Mouse (Mus musculus) ES-Bruce4 (cell line): ENCODE data around the gene Bckdha. TPM values are rescaled to one million over a fixed set of nuclear protein-coding genes. Genes with fewer than 3 reads are reported as not detected.
A peak's percentile ranks its signal among the peaks of the same experiment; 100 is the strongest.

ENCODE experiments used
- H3K27ac ChIP-seq: 2 replicates; pipeline ENCODE4 v1.5.1; 2012; ENCODE audit warnings: low read length, inconsistent platforms; ENCODE audit not compliant: insufficient read depth
- H3K27me3 ChIP-seq: 2 replicates; pipeline ENCODE4 v1.6.1; 2012; ENCODE audit warnings: mild to moderate bottlenecking, low read length, inconsistent platforms; ENCODE audit not compliant: control insufficient read depth, poor library complexity, insufficient read depth, severe bottlenecking
- H3K36me3 ChIP-seq: 2 replicates; pipeline ENCODE4 v1.6.1; 2012; ENCODE audit warnings: inconsistent platforms, mild to moderate bottlenecking, low read length, moderate library complexity; ENCODE audit not compliant: control insufficient read depth, poor library complexity, insufficient read depth, severe bottlenecking
- H3K4me1 ChIP-seq: one replicate; pipeline ENCODE4 v1.8.1; 2011; ENCODE audit warnings: low read length; ENCODE audit not compliant: control insufficient read depth, insufficient read depth
- H3K4me3 ChIP-seq: 2 replicates; pipeline ENCODE4 v1.5.1; 2011; ENCODE audit warnings: low read depth, mild to moderate bottlenecking, low read length
- H3K9ac ChIP-seq: 2 replicates; pipeline ENCODE4 v1.6.1; 2012; ENCODE audit warnings: low read depth, mild to moderate bottlenecking, inconsistent platforms; ENCODE audit not compliant: poor library complexity, severe bottlenecking
- H3K9me3 ChIP-seq: replicated peaks from 2 replicates; pipeline ENCODE4 v1.6.1; 2012; ENCODE audit warnings: mild to moderate bottlenecking, low read length, inconsistent platforms; ENCODE audit not compliant: control insufficient read depth, poor library complexity, insufficient read depth, severe bottlenecking
- CTCF ChIP-seq: IDR thresholded peaks from one replicate; pipeline ENCODE4 v1.8.1; 2011; ENCODE audit warnings: low read depth, low read length
- EP300 ChIP-seq: IDR thresholded peaks from 2 replicates; pipeline ENCODE4 v1.6.1; 2011; ENCODE audit warnings: low read depth, low read length; ENCODE audit not compliant: insufficient read depth
- POLR2A ChIP-seq: IDR thresholded peaks from one replicate; pipeline ENCODE4 v1.8.1; 2011; ENCODE audit warnings: low read length; ENCODE audit not compliant: insufficient read depth
- polyA plus RNA-seq: library from polyadenylated mRNA; stranded (reverse); fragments of >200 nt; gene quantifications from 2 replicates; pipeline ENCODE4 v1.2.4, GENCODE M21; 2011; ENCODE audit warnings: low read depth; ENCODE audit not compliant: missing spikeins, insufficient read depth, insufficient read length

The Bckdha gene
- polyA plus RNA-seq, 1 experiment = 26.1 TPM

DNA sequence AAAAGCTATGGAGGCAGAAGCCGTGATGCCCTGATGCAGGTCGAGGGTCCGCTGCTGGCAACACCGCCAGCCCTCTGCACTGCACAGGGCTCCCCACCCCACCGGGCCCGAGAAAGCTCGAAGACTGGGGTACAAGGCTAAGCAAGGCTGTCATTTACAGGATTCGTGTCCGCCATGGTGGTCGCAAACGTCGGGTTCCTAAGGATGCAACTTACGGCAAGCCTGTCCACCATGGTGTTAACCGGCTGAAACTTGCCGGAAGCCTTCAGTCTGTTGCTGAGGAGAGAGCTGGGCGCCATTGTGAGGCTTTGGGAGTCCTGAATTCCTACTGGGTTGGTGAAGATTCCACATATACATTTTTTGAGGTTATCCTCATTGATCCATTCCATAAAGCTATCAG is 57.4 kb downstream of the Bckdha start:
- Histone ChIP-seq H3K9me3 (no peaks in the 10 kb centered on the region), H3K27me3 (no peaks in the 10 kb centered on the region), H3K36me3 (no peaks in the 10 kb centered on the region), H3K4me3 (peak overlapping the region; percentile 56), H3K9ac (peak overlapping the region; percentile 6; the same call in 1 of the 2 replicates), H3K27ac (no peak overlapping the region), H3K4me1 (no peaks in the 10 kb centered on the region)
- TF ChIP-seq CTCF = no peak
- no peak for TF ChIP-seq EP300
- no peak for TF ChIP-seq POLR2A

DNA sequence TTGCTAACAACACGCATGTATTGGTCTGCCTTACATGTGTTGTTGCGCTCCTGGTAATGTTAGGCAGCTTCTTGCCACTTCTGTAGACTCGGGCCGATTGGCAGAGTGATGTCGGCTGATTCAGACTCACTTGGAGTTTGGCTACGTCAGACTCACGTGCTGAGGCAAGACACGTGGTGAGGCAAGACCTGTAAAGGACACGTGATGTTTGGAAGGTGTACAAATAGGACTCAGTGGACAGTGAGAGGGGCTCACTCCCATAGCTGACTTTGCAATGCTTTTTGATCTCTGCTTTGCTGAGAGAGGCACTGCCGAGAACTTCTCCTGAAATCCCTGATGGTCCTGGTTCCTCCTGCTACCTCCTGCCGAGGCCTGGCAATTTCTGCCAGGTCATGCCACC is 58.1 kb downstream of the Bckdha start:
- H3K4me1 ChIP-seq = no peaks in the 10 kb centered on the region
- no peaks in the 10 kb centered on the region for H3K36me3 ChIP-seq
- H3K27ac ChIP-seq = no peak overlapping the region
- no peak overlapping the region for H3K4me3 ChIP-seq
- no peaks in the 10 kb centered on the region for H3K27me3 ChIP-seq
- no peak for TF ChIP-seq POLR2A
- no peak for TF ChIP-seq CTCF
- no peak for TF ChIP-seq EP300
- no peaks in the 10 kb centered on the region for H3K9me3 ChIP-seq
- H3K9ac ChIP-seq = no peak overlapping the region

DNA sequence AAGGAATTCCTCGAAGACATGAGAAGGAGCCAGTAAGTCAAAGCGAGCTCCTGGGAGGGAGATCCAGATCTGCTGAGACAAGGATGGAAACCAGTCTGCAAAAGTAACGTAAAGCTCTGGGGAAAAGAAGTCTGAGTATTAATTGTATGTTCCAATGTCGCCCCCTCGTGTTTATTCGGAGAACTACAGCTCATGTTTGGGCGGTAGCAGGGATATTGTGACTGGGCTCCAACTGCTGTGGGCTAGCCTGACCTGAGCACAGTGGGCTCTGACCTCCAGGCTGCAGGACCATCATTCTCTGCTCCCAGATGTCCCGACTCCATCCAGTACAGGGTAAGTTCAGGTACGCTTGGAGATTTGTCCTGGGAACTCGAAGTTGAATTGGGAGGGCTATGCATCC is 59.1 kb downstream of the Bckdha start:
- Histone ChIP-seq H3K9me3 (no peaks in the 10 kb centered on the region), H3K27me3 (no peaks in the 10 kb centered on the region), H3K4me3 (no peak overlapping the region), H3K36me3 (no peaks in the 10 kb centered on the region), H3K4me1 (no peaks in the 10 kb centered on the region), H3K27ac (no peak overlapping the region), H3K9ac (no peak overlapping the region)
- TF ChIP-seq CTCF = peak; percentile 45
- TF ChIP-seq EP300 = no peak
- no peak for TF ChIP-seq POLR2A

DNA sequence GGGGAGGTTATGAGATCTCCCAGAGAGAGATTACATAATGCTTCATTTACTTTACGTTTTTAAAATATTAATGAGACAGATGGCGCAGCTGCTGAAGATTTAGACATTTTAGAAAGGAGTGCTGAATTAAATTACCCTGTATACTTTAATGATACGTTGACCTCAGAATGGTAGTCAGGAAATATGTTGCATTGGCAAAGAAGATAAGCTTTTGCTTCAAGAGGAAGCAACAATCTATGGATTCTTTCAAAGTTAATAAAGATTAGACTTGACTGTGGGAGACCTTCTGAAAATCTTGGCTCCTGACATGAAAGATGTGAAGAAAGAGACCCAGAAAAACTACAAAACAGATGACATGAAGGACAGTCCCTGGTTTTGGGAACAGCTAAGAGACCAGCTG is 64.9 kb downstream of the Bckdha start:
- TF ChIP-seq CTCF = no peak
- no peak for TF ChIP-seq EP300
- no peak for TF ChIP-seq POLR2A
- Histone ChIP-seq H3K4me3 (no peak overlapping the region), H3K27ac (no peak overlapping the region), H3K4me1 (no peaks in the 10 kb centered on the region), H3K27me3 (no peaks in the 10 kb centered on the region), H3K9ac (no peak overlapping the region), H3K36me3 (no peaks in the 10 kb centered on the region), H3K9me3 (no peaks in the 10 kb centered on the region)

DNA sequence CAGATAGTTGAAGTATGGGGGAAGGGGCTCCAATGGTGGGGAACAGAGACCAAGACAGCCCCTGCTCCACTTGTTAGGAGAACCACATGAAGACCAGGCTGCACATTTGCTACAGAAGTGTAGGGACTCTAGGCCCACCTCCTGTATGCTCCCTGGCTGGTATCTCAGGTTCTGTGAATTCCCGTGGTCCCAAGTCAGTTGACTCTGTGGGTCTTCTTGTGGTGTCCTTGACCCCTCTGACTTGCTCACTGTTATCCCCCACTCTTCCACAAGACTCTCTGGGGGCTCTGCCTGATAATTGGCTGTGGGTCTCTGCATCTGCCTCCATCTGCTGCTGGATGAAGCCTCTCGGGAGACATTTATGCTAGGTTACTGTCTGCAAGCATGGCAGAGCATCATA is 67.6 kb downstream of the Bckdha start:
- TF ChIP-seq POLR2A (no peak), EP300 (no peak), CTCF (no peak)
- Histone ChIP-seq H3K4me1 (no peaks in the 10 kb centered on the region), H3K9ac (no peak overlapping the region), H3K9me3 (no peaks in the 10 kb centered on the region), H3K27ac (no peak overlapping the region), H3K36me3 (no peaks in the 10 kb centered on the region), H3K4me3 (no peak overlapping the region), H3K27me3 (no peaks in the 10 kb centered on the region)

DNA sequence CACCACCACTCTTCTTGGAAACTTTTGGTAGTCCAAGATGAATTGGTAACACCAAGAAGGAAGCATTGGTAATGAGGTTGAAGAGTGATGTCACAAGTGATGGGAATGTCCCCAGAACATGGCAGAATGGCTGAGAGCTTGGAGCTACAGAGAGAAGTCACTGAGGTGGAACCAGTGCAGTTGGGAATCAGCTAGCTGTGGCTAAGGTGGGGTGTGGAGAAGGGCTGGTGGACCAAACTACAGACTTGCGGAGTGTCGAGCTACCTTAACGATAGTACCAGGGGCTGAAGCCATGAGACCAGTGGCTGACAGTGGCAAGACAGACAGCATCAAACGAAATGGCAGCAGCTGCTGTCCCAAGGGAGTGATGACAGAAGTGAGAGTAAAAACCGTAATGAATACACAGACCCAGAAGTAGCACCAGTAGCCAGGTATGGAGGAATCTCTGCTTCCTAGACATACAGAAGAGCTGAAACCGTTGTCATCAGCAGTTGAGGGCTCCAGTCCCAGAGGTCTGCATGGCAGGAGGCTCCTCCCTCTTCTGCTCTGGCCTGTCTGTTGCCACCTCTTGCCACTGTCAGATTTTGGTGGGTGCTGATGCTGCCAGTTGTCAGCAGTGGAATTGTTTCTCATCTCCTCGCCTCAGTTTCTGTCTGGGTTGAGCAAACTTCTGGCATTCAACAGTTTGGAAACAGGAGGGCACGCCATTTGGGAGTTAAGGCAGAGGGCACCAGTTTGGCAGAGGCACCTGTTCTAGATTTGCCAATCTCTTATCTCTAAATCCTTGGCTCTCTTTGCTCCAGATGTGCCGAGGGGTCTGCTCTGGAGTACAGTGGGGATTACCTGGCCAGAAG is 73.2 kb downstream of the Bckdha start:
- H3K27me3 ChIP-seq = no peaks in the 10 kb centered on the region
- H3K27ac ChIP-seq = no peak overlapping the region

More for the DNA sequence above, 73.2 kb downstream of the Bckdha start:
- H3K4me1 ChIP-seq = no peaks in the 10 kb centered on the region
- no peaks in the 10 kb centered on the region for H3K9me3 ChIP-seq
- no peak overlapping the region for H3K4me3 ChIP-seq
- H3K9ac ChIP-seq = no peak overlapping the region
- H3K36me3 ChIP-seq = no peaks in the 10 kb centered on the region
- TF ChIP-seq CTCF = no peak
- TF ChIP-seq EP300 = no peak
- no peak for TF ChIP-seq POLR2A
